Mouse (Mus musculus): ENCODE data around the gene Cep72. TPM values are rescaled to one million over a fixed set of nuclear protein-coding genes. Genes with fewer than 3 reads are reported as not detected.

Cep72 gene
- total and polyA plus RNA-seq, 3 experiments: 7.3 to 15.1 (median 9.3) TPM

- dilution Hi-C loops (cut with MboI; ENCODE audit: extremely low pct_ligation_motif_present, extremely low pct_unique_long_range_greater_than_20kb, low sequenced_read_pairs): no loop called here
- no peaks in the 10 kb centered on the region for H3K9me3 ChIP-seq (replicated peaks; ENCODE audit: low read length)
- H3K4me2 ChIP-seq (ENCODE audit: insufficient read depth, low read depth, poor library complexity, severe bottlenecking): 0 out of 2 replicates have a peak overlapping the region, but pooled peaks have one; percentile 75
- no peak for DNase-seq (ENCODE audit: extremely low read depth)
- no peaks in the 10 kb centered on the region for H3K36me3 ChIP-seq (replicated peaks in 1 of 2; ENCODE audit: control insufficient read depth in 1 of 2, insufficient read depth in 1 of 2, low read length in 1 of 2)
- in situ Hi-C loops (cut with MboI; ENCODE audit: low pct_ligation_motif_present, low pct_unique_long_range_greater_than_20kb, low sequenced_read_pairs): no loop called here
- H3K9ac ChIP-seq (ENCODE audit: insufficient read depth, low read depth): no peak overlapping the region
- peaks cover 72% of the 10 kb centered on the region for H3K27me3 ChIP-seq (replicated peaks)
- TF ChIP-seq GABPA (IDR thresholded peaks at IDR 0.05; ENCODE audit: insufficient replicate concordance, low read depth, low read length) (no peak), ZNF384 (IDR thresholded peaks at IDR 0.05; ENCODE audit: low read depth, low read length) (no peak), CTCF (conservative IDR thresholded peaks at IDR 0.05 in 1 of 2, IDR thresholded peaks at IDR 0.05 in 1 of 2; ENCODE audit: low read depth in 2 of 2, low read length in 2 of 2) (no peak), MAFK (IDR thresholded peaks at IDR 0.05; ENCODE audit: insufficient replicate concordance, low read length) (no peak), SMC3 (IDR thresholded peaks at IDR 0.05; ENCODE audit: low read depth, low read length) (no peak)
- peaks cover 0 to 21% of the 10 kb centered on the region in 2 experiments; a peak in 2 of 4 replicates for H3K4me1 ChIP-seq (ENCODE audit: control insufficient read depth in 1 of 2, insufficient read depth in 2 of 2)
- H3K79me2 ChIP-seq (replicated peaks; ENCODE audit: control insufficient read depth, extremely low read depth, insufficient read depth, poor library complexity, severe bottlenecking): no peaks in the 10 kb centered on the region
- H3K4me3 ChIP-seq (replicated peaks in 1 of 3; ENCODE audit: low read depth in 2 of 3, low read length in 2 of 3, poor library complexity in 1 of 3): no peak overlapping the region
- H3K27ac ChIP-seq (ENCODE audit: insufficient read depth, low read depth): no peak overlapping the region
Measured at GRCm38 (mm10) chr13:74010678-74011077, 51.4 kb downstream of the Cep72 start.

- TF ChIP-seq ZNF384 (IDR thresholded peaks at IDR 0.05; ENCODE audit: low read depth, low read length) (no peak), BHLHE40 (IDR thresholded peaks at IDR 0.05; ENCODE audit: low read depth, low read length) (peak; percentile 87), NRF1 (IDR thresholded peaks at IDR 0.05; ENCODE audit: low read depth, low read length) (no peak), TCF12 (IDR thresholded peaks at IDR 0.05; ENCODE audit: low read depth, low read length) (no peak), MXI1 (IDR thresholded peaks at IDR 0.05; ENCODE audit: low read depth, low read length) (no peak), TBP (conservative IDR thresholded peaks at IDR 0.05; ENCODE audit: low read depth, low read length) (0 out of 2 replicates have a peak, but pooled peaks have one; percentile 18), RCOR1 (conservative IDR thresholded peaks at IDR 0.05; ENCODE audit: low read depth, low read length) (no peak), EP300 (IDR thresholded peaks at IDR 0.05; ENCODE audit: low read length) (no peak), UBTF (IDR thresholded peaks at IDR 0.05; ENCODE audit: low read depth, low read length) (no peak), SIN3A (IDR thresholded peaks at IDR 0.05; ENCODE audit: low read length) (no peak), PAX5 (IDR thresholded peaks at IDR 0.05; ENCODE audit: low read length) (no peak), USF2 (conservative IDR thresholded peaks at IDR 0.05; ENCODE audit: low read depth, low read length) (peak; percentile 62), CHD2 (IDR thresholded peaks at IDR 0.05; ENCODE audit: low read length) (no peak), KAT2A (IDR thresholded peaks at IDR 0.05; ENCODE audit: insufficient replicate concordance, low read length) (no peak), MAFK (IDR thresholded peaks at IDR 0.05; ENCODE audit: insufficient replicate concordance, low read length) (no peak), HCFC1 (IDR thresholded peaks at IDR 0.05; ENCODE audit: low read depth, low read length) (no peak), MYC (IDR thresholded peaks at IDR 0.05; ENCODE audit: low read depth, low read length) (no peak), ETS1 (conservative IDR thresholded peaks at IDR 0.05; ENCODE audit: low read depth, low read length) (no peak), USF1 (IDR thresholded peaks at IDR 0.05; ENCODE audit: low read depth, low read length) (peak; percentile 82)
- dilution Hi-C loops (cut with MboI; ENCODE audit: extremely low pct_ligation_motif_present, extremely low pct_unique_long_range_greater_than_20kb, low sequenced_read_pairs): no loop called here
- peak overlapping the region; percentile 75 for H3K4me2 ChIP-seq (ENCODE audit: insufficient read depth, low read depth, poor library complexity, severe bottlenecking)
- no peak for DNase-seq (ENCODE audit: extremely low read depth)
- no peak overlapping the region for H3K9ac ChIP-seq (ENCODE audit: insufficient read depth, low read depth)
- no peaks in the 10 kb centered on the region for H3K36me3 ChIP-seq (replicated peaks in 1 of 2; ENCODE audit: control insufficient read depth in 1 of 2, insufficient read depth in 1 of 2, low read length in 1 of 2)
- no peaks in the 10 kb centered on the region for H3K79me2 ChIP-seq (replicated peaks; ENCODE audit: control insufficient read depth, extremely low read depth, insufficient read depth, poor library complexity, severe bottlenecking)
- H3K27ac ChIP-seq (ENCODE audit: insufficient read depth, low read depth): no peak overlapping the region
- in situ Hi-C loops (cut with MboI; ENCODE audit: low pct_ligation_motif_present, low pct_unique_long_range_greater_than_20kb, low sequenced_read_pairs): no loop called here
- H3K4me1 ChIP-seq (ENCODE audit: control insufficient read depth in 1 of 2, insufficient read depth in 2 of 2): peaks cover 0 to 21% of the 10 kb centered on the region in 2 experiments; a peak in 2 of 4 replicates
- peak overlapping the region in 2 of 3 experiments; percentile 43 to 49 for H3K4me3 ChIP-seq (replicated peaks in 1 of 3; ENCODE audit: low read depth in 2 of 3, low read length in 2 of 3, poor library complexity in 1 of 3)
- no peaks in the 10 kb centered on the region for H3K9me3 ChIP-seq (replicated peaks; ENCODE audit: low read length)
- H3K27me3 ChIP-seq (replicated peaks): peaks cover 72% of the 10 kb centered on the region
Measured at GRCm38 (mm10) chr13:74009791-74010614, 52.1 kb downstream of the Cep72 start.
